Mouse (Mus musculus) gastrocnemius, adult 2 months (tissue): Measurements from ENCODE around the gene Iars. TPM values are rescaled to one million over a fixed set of nuclear protein-coding genes. Genes with fewer than 3 reads are reported as not detected.

ENCODE experiments used
- DNase-seq: peaks from one replicate; pipeline ENCODE4 v3.0.0; 2022
- H3K27ac ChIP-seq: fragments of 200-600 bp; 2 replicates; pipeline ENCODE4 v1.8.1; 2022; ENCODE audit warnings: mild to moderate bottlenecking
- H3K4me3 ChIP-seq: fragments of 200-600 bp; 2 replicates; pipeline ENCODE4 v1.8.1; 2022; ENCODE audit warnings: mild to moderate bottlenecking, moderate library complexity
- CTCF ChIP-seq: fragments of 200-600 bp; IDR thresholded peaks from 2 replicates; pipeline ENCODE4 v1.8.1; 2022; ENCODE audit warnings: antibody characterized with exemption, mild to moderate bottlenecking, moderate library complexity
- intact Hi-C: fragments of 180-260 bp; cut with DNase I; formaldehyde crosslinking; loops from one replicate; pipeline ENCODE4 v1.15.1; 2025
- long read RNA-seq, 2 experiments: library from polyadenylated mRNA; stranded (forward); transcript quantifications; one replicate each; pipeline ENCODE4 v2.0.0; 2021
- total RNA-seq, 2 experiments: library from RNA; stranded (reverse); gene quantifications; 2 replicates each; pipeline ENCODE4 v1.2.3; 2021

Gene Iars
- total RNA-seq, result 10 to 100 TPM; 85.7 to 85.8 TPM
- long read RNA-seq, experiment 1, full-length matches to known transcripts, result 62 of 79 reads
- long read RNA-seq, experiment 1, partial matches to known transcripts, result 10 of 79 reads
- long read RNA-seq, experiment 1, other reads (novel, unspliced or antisense), result 7 of 79 reads
- long read RNA-seq, experiment 2, full-length matches to known transcripts, result 49 of 67 reads
- long read RNA-seq, experiment 2, partial matches to known transcripts, result 9 of 67 reads
- long read RNA-seq, experiment 2, other reads (novel, unspliced or antisense), result 9 of 67 reads

- intact Hi-C loops, result no loop called here
- peak; percentile 99 for DNase-seq
- H3K4me3 ChIP-seq, result peak within 1 kb of the TSS; percentile 91
- TF ChIP-seq CTCF, result no peak
- peak within 1 kb of the TSS; percentile 91 for H3K27ac ChIP-seq
Observed at GRCm38 (mm10) chr13:49681351-49682232, at the start of gene Iars. TSS of gene Iars (plus strand) at chr13:49682100.

DNA sequence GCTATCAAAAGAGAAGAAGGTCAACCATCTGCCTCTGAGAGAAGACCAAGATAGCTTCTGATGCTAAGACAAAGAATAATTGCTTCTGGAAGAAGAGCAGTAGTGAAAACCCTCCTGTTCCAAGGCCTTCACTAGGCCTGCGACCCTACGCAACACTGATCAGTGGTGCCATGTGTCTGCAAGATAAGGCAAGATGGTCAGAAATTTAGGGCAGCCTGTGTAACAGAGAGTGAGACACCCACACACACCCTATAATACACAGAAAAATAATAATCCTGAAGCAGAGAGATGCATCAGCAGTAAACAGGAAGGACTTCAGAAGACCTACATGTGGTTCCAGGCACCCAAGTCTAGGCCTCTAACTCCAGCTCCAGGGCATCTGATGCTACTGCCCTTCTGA is 41.9 kb upstream of the Iars start:
- Histone ChIP-seq H3K27ac (no peak overlapping the region), H3K4me3 (no peak overlapping the region)
- TF ChIP-seq CTCF, result no peak
- no peak for DNase-seq
- intact Hi-C loops, result loop anchor here (5.0 kb wide), 1 partner anchor 78 kb away; no protein-coding TSS in a partner anchor

DNA sequence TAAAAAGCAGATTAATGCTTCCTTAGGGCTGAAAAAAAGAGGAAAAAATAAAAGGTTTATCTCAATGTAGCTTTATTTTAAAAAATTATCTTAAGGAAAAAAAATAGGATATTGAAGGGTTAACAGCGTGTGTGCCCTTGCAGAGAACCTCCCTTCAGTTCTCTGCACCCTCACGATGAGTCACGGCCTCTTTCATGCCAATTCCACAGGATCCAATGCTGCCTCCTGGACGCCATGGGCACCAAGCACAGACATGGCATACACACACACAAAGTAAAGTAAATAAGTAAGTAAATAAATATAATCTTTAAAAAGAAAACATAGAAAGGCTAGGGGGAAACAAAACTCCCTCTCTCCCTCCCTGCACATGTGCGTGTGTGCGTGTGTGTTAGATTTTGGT is 39.2 kb upstream of the Iars start:
- intact Hi-C loops, result loop anchor here (5.0 kb wide), 1 partner anchor 80 kb away; no protein-coding TSS in a partner anchor

GRCm38 (mm10) chr13:49643669-49644362 is 38.1 kb upstream of the Iars start:
- TF ChIP-seq CTCF, result no peak
- H3K27ac ChIP-seq, result peak overlapping the region; percentile 43
- DNase-seq, result no peak
- no peak overlapping the region for H3K4me3 ChIP-seq
- intact Hi-C loops, result loop anchor here (5.0 kb wide), 1 partner anchor 82 kb away; no protein-coding TSS in a partner anchor

More for the DNA sequence above, 39.2 kb upstream of the Iars start:
- peak overlapping the region; percentile 43 for H3K27ac ChIP-seq
- no peak for TF ChIP-seq CTCF
- DNase-seq, result no peak
- H3K4me3 ChIP-seq, result no peak overlapping the region

DNA sequence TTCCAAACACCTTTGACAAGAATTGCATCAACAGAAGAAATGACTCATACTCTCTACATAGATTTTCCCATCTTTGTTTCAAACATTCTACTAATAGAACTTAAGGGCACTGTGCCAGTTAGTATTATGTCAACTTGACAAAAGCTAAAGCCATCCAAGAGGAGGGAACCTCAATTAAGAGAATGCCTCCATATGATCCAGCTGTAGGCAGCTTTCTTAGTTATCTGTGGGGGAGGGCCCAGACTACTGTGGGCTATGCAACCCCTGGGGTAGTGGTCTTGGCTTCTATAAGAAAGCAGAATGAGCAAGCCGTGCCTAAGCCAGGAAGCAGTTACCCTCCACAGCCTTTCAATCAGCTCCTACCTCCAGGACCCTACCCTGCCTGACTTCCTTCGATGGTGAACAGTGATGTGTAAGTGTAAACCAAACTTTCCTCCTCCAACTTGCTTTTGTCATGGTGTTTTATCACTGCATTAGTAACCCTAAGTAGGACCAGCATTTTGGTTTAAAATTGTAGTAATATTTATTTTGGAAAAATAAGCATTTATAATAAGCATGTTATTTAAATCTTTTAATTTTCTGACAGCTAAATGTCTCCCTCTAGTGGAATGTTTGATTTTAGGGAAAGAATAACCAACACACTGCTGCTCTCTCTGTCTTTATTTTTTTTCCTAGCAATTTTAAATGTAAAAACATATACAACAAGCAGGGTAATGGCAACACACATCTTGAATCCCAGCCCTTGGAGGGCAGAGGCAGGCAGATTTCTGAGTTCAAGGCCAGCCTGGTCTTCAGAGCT is 37.0 kb upstream of the Iars start:
- TF ChIP-seq CTCF, result peak; percentile 82
- intact Hi-C loops, result loop anchor here (1.0 to 5.0 kb wide), 2 partner anchors 83 to 196 kb away; no protein-coding TSS in a partner anchor
- Histone ChIP-seq H3K4me3 (no peak overlapping the region), H3K27ac (peak overlapping the region; percentile 52)
- no peak for DNase-seq

GRCm38 (mm10) chr13:49646019-49646418 is 35.9 kb upstream of the Iars start:
- H3K27ac ChIP-seq, result no peak overlapping the region
- DNase-seq, result no peak
- no peak overlapping the region for H3K4me3 ChIP-seq
- no peak for TF ChIP-seq CTCF
- intact Hi-C loops, result no loop called here

- no peak for DNase-seq
- Histone ChIP-seq H3K27ac (no peak overlapping the region), H3K4me3 (no peak overlapping the region)
- intact Hi-C loops, result loop anchor here (5.0 kb wide), 1 partner anchor 324 kb away; no protein-coding TSS in a partner anchor
- TF ChIP-seq CTCF, result no peak
Observed at GRCm38 (mm10) chr13:49651136-49651535, 30.8 kb upstream of the Iars start.

DNA sequence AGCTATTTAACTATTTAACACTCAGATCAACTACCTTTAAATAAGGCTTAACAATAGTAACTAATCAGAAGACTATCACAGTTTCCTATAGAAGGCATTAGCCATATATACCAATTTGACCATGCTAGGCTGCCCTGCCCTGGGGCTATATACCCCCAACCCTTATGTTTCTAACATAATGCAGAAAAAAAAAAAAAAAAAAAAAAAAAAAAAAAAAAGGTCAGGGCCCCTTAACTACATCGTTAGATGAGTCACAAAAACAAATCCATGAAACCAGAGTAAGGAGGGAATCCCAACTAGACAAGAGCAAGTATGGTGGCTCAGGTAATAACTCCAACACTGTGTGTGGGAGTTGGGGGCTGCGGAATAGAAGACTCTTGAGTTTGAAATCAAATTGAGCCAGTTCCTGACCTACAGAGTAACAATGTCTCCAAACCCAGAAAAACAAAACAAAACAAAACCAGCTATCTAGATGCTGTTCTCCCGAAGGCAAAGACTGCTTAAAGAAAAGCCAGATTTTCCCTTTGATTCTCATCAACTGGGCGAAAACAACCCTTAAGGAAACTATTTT is 30.0 kb upstream of the Iars start:
- intact Hi-C loops, result loop anchor here (5.0 kb wide), 1 partner anchor 325 kb away; no protein-coding TSS in a partner anchor
- Histone ChIP-seq H3K4me3 (peak overlapping the region; percentile 79), H3K27ac (no peak overlapping the region)
- no peak for TF ChIP-seq CTCF
- DNase-seq, result no peak

DNA sequence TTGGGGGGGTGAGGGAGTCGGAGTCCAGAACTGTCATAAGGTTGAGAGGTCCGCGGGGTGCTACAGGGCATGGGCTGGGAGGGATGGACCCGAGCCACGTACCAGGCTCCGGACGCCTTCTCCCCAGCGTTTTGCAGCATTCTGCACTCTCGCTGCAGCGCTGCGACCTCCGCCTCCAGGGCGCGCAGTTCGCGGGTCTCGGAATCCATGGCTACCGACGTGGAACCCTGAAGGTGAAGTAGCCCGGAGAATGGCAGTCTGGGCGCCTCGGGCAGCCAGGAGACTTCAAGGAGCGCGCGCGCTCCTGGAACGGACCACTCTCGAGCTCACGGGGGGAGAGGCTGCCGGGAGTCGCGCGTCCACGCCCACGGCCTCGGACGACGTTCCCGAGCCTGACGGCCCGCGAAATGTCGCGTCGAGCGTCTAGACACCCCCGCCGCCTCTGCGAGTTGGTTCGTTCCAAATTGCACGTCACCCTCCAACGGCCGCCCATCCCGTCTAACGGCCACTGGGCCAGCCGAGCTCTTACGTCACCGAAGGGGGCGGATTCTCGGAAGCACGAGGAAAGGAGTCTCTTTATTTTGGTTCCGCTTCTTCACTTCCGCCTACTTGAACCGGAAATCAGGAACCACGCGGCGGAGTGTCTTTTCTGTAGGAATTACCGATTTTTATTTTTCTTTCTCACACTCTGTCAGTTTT is 29.3 kb upstream of the Iars start, which contains the start of the genes Cenpp and Nol8:
TSS of gene Cenpp (minus strand) at position 305 of the 699 bp plus-strand sequence.
TSS of gene Nol8 (plus strand) at position 598 of the 699 bp plus-strand sequence.
- Histone ChIP-seq H3K27ac (peak within 1 kb of the TSS; percentile 93), H3K4me3 (peak within 1 kb of the TSS; percentile 79)
- peak; percentile 100 for DNase-seq
- TF ChIP-seq CTCF, result no peak
- intact Hi-C loops, result loop anchor here (5.0 kb wide), 1 partner anchor 325 kb away; no protein-coding TSS in a partner anchor

DNA sequence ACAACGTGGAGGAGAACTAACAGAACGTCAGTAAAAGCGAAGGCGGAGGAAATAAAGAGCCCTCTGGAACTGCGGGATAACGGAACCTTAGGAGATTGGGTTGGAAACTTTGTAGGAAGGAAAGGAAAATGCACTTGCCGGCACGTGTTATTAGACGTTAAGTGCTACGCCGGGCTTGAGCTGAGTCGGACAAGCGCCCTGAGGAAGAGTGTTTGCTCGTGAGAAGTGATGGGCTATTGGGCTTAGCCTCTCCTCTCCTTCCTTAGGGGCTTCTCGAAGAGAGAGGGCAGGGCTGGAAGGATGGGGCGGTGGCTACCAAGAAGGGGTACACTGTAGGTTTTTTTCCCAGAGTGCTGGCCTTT is 28.7 kb upstream of the Iars start:
- intact Hi-C loops, result loop anchor here (5.0 kb wide), 1 partner anchor 326 kb away; no protein-coding TSS in a partner anchor
- DNase-seq, result peak; percentile 70
- Histone ChIP-seq H3K4me3 (peak overlapping the region; percentile 79), H3K27ac (peak overlapping the region; percentile 93)
- no peak for TF ChIP-seq CTCF
